Mouse (Mus musculus): ENCODE measurements around the gene Il10ra. TPM values are rescaled to one million over a fixed set of nuclear protein-coding genes. Genes with fewer than 3 reads are reported as not detected.

Il10ra gene
- total RNA-seq, 2 experiments from 2014 or later: 0.87 to 0.90 TPM

- no peak for DNase-seq
- intact Hi-C loops (cut with DNase I): no loop called here
Measured at GRCm38 (mm10) chr9:45261872-45262271, 7.1 kb downstream of the Il10ra start.

GRCm38 (mm10) chr9:45261466-45261865 lies 7.5 kb downstream of the Il10ra start:
- peak; percentile 77 for DNase-seq
- intact Hi-C loops (cut with DNase I): no loop called here

GRCm38 (mm10) chr9:45259065-45259464 lies 9.9 kb downstream of the Il10ra start:
- DNase-seq: no peak
- intact Hi-C loops (cut with DNase I): no loop called here

GRCm38 (mm10) chr9:45255967-45256366 lies 13.0 kb downstream of the Il10ra start:
- intact Hi-C loops (cut with DNase I): no loop called here

GRCm38 (mm10) chr9:45255431-45255830 lies 13.5 kb downstream of the Il10ra start:
- intact Hi-C loops (cut with DNase I): no loop called here
- no peak for DNase-seq

More at GRCm38 (mm10) chr9:45255967-45256366, 13.0 kb downstream of the Il10ra start:
- no peak for DNase-seq

GRCm38 (mm10) chr9:45254605-45255004 lies 14.3 kb downstream of the Il10ra start:
- DNase-seq: no peak
- intact Hi-C loops (cut with DNase I): no loop called here

- DNase-seq: no peak
- intact Hi-C loops (cut with DNase I): no loop called here
Measured at GRCm38 (mm10) chr9:45254021-45254420, 14.9 kb downstream of the Il10ra start.

- no peak for DNase-seq
- intact Hi-C loops (cut with DNase I): no loop called here
Measured at GRCm38 (mm10) chr9:45252395-45252794, 16.6 kb downstream of the Il10ra start.

GRCm38 (mm10) chr9:45251990-45252389 lies 17.0 kb downstream of the Il10ra start:
- DNase-seq: no peak
- intact Hi-C loops (cut with DNase I): no loop called here

GRCm38 (mm10) chr9:45251281-45251680 lies 17.7 kb downstream of the Il10ra start:
- intact Hi-C loops (cut with DNase I): no loop called here
- DNase-seq: no peak

- intact Hi-C loops (cut with DNase I): no loop called here
- no peak for DNase-seq
Measured at GRCm38 (mm10) chr9:45250306-45250705, 18.6 kb downstream of the Il10ra start.

GRCm38 (mm10) chr9:45247536-45247935 lies 21.4 kb downstream of the Il10ra start:
- DNase-seq: no peak
- intact Hi-C loops (cut with DNase I): no loop called here

- no peak for DNase-seq
- intact Hi-C loops (cut with DNase I): no loop called here
Measured at GRCm38 (mm10) chr9:45246060-45246459, 22.9 kb downstream of the Il10ra start.

- intact Hi-C loops (cut with DNase I): no loop called here
- no peak for DNase-seq
Measured at GRCm38 (mm10) chr9:45245432-45245831, 23.5 kb downstream of the Il10ra start.

- intact Hi-C loops (cut with DNase I): no loop called here
- DNase-seq: no peak
Measured at GRCm38 (mm10) chr9:45241397-45241796, 27.6 kb downstream of the Il10ra start.

GRCm38 (mm10) chr9:45236744-45237143 lies 32.2 kb downstream of the Il10ra start:
- DNase-seq: no peak
- intact Hi-C loops (cut with DNase I): no loop called here

GRCm38 (mm10) chr9:45235668-45236227 lies 33.2 kb downstream of the Il10ra start:
- no peak for DNase-seq
- intact Hi-C loops (cut with DNase I): no loop called here

- intact Hi-C loops (cut with DNase I): no loop called here
- no peak for DNase-seq
Measured at GRCm38 (mm10) chr9:45229359-45229758, 39.6 kb downstream of the Il10ra start.

- intact Hi-C loops (cut with DNase I): loop anchor here (5.0 kb wide), 3 partner anchors 76 to 191 kb away; no protein-coding TSS in a partner anchor
- peak; percentile 91 for DNase-seq
Measured at GRCm38 (mm10) chr9:45221567-45221966, 47.4 kb downstream of the Il10ra start.

GRCm38 (mm10) chr9:45219644-45220043 lies 49.3 kb downstream of the Il10ra start:
- no peak for DNase-seq
- intact Hi-C loops (cut with DNase I): loop anchor here (5.0 kb wide), 3 partner anchors 78 to 193 kb away; no protein-coding TSS in a partner anchor

GRCm38 (mm10) chr9:45215526-45216179 lies 53.3 kb downstream of the Il10ra start:
- intact Hi-C loops (cut with DNase I): no loop called here
- peak; percentile 8 for DNase-seq

- DNase-seq: no peak
- intact Hi-C loops (cut with DNase I): no loop called here
Measured at GRCm38 (mm10) chr9:45212001-45212400, 56.9 kb downstream of the Il10ra start.

All from left cerebral cortex, postnatal 4 days (tissue).